Mouse (Mus musculus) brown adipose tissue, adult 24 weeks (tissue): ENCODE measurements around the gene Emc6. TPM values are rescaled to one million over a fixed set of nuclear protein-coding genes. Genes with fewer than 3 reads are reported as not detected.
A peak's percentile ranks its signal among the peaks of the same experiment; 100 is the strongest.

ENCODE experiments used
- H3K27ac ChIP-seq: fragments of 200-500 bp; replicated peaks from 2 replicates; pipeline ENCODE4 v1.5.1; 2012; ENCODE audit warnings: low read depth, mild to moderate bottlenecking, low read length
- H3K4me1 ChIP-seq: fragments of 200-500 bp; 2 replicates; pipeline ENCODE4 v1.6.1; 2012; ENCODE audit warnings: low read length, mixed read lengths; ENCODE audit not compliant: control insufficient read depth, insufficient read depth, insufficient read length
- H3K4me3 ChIP-seq: fragments of 200-500 bp; 2 replicates; pipeline ENCODE4 v1.5.1; 2012; ENCODE audit warnings: low read depth, mild to moderate bottlenecking, low read length, moderate library complexity; ENCODE audit not compliant: insufficient read depth
- polyA plus RNA-seq: library from polyadenylated mRNA; stranded (reverse); fragments of >200 nt; gene quantifications from 2 replicates; pipeline ENCODE4 v1.2.4, GENCODE M21; 2012; ENCODE audit not compliant: missing spikeins, insufficient read depth, insufficient read length

Gene Emc6
- polyA plus RNA-seq, 1 experiment, result 183 TPM

GRCm38 (mm10) chr11:73198190-73198589 is 21.4 kb upstream of the Emc6 start:
- H3K4me3 ChIP-seq, result peak overlapping the region; percentile 88
- no peak overlapping the region for H3K27ac ChIP-seq
- H3K4me1 ChIP-seq, result peaks cover 5% of the 10 kb centered on the region; the same call in 1 of the 2 replicates

GRCm38 (mm10) chr11:73194444-73194843 is 17.6 kb upstream of the Emc6 start:
- H3K4me1 ChIP-seq, result no peaks in the 10 kb centered on the region
- no peak overlapping the region for H3K27ac ChIP-seq
- no peak overlapping the region for H3K4me3 ChIP-seq

DNA sequence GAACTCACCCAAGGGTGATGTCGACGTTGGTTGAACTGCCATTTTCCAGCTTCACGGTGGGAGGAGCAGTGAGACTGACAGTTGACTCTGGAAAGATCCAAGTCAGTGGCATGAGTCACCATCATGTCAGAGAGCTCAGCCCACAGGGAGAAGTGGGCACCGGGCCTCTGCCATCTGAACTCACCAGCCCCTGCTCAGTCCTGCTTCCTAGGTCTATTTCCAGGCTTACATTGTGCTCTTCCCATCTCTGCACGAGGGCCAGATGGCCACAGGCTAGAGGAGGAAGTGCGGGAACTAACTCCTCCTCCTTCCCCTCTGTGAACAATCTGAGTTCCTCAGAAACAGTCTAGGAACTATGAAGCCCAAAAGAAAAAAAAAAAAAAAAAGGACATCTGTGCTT is 16.2 kb upstream of the Emc6 start:
- no peak overlapping the region for H3K4me3 ChIP-seq
- H3K4me1 ChIP-seq, result no peaks in the 10 kb centered on the region
- H3K27ac ChIP-seq, result no peak overlapping the region

GRCm38 (mm10) chr11:73187231-73187630 is 10.4 kb upstream of the Emc6 start:
- Histone ChIP-seq H3K4me3 (no peak overlapping the region), H3K27ac (no peak overlapping the region), H3K4me1 (no peaks in the 10 kb centered on the region)

- no peaks in the 10 kb centered on the region for H3K4me1 ChIP-seq
- H3K27ac ChIP-seq, result no peak overlapping the region
- H3K4me3 ChIP-seq, result no peak overlapping the region
Measured at GRCm38 (mm10) chr11:73185872-73186615, 9.2 kb upstream of the Emc6 start.

DNA sequence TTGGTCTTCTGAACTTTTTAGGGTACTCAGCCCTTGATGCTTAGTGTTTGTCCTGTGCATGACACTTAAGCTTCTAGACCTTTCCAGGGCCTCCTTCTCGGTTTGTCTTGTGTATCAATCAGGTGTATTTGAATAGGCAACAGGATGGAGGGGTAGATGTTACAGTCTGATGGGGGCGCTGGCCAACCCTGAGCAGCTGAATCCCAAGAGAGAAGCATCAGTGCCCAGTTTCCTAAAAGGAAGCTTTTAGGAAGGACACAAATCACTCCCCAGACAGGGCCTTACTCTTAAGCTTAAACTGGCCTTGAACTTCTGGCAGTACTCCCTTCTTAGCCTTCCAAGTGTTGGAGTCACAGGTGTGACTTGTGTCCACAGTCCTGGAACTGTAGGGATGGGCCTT is 1.1 kb upstream of the Emc6 start:
- Histone ChIP-seq H3K4me3 (peak overlapping the region; percentile 85), H3K27ac (peak overlapping the region; percentile 96), H3K4me1 (peaks cover 8% of the 10 kb centered on the region)

- H3K4me1 ChIP-seq, result peaks cover 11% of the 10 kb centered on the region
- H3K4me3 ChIP-seq, result peak overlapping the region; percentile 85
- H3K27ac ChIP-seq, result peak overlapping the region; percentile 96
Measured at GRCm38 (mm10) chr11:73177509-73177875, 655 bp upstream of the Emc6 start.

DNA sequence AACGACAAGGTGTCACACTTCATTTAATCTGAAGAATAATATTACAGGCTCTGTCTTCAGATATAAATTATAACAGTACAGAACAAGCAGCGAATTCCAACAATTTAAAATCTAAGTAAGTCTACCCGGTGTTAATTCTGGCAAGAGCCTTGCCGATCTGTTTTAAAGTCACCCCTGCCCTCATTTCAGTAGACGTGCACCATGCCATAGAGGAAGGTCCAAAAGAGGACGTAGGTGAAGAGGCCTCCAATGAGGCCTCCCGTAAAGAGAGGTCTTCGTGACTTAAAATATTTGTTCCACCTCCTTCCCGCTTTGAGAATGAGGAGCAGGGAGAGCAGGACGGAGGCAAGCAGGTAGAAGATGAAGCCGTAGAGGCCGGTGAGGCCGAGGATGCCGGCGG is 651 bp downstream of the Emc6 start:
- Histone ChIP-seq H3K4me1 (peaks cover 23% of the 10 kb centered on the region), H3K4me3 (peak overlapping the region; percentile 99), H3K27ac (peak overlapping the region; percentile 97)

DNA sequence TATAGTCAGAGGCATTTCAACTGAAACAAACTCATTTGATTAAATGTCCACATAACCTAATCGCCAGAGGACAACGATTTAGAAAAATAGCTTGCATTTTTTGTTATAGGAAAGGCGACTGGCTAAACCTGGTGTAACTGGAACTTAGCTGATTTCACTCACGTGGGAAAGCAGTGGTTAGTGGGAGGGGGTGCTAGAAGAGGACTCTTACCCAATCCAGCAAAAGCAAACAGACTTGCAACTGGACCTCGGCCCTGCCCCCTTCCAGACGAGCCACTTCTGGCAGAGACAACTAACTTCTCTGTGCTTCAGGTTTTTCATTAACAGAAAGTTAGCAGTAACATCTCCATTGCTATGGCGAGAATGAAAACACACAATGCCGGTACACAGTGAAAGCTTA is 1.2 kb downstream of the Emc6 start:
- Histone ChIP-seq H3K27ac (peak overlapping the region; percentile 97), H3K4me3 (peak overlapping the region; percentile 99), H3K4me1 (peaks cover 24% of the 10 kb centered on the region)

GRCm38 (mm10) chr11:73172186-73172585 is 4.7 kb downstream of the Emc6 start:
- Histone ChIP-seq H3K4me3 (no peak overlapping the region), H3K4me1 (peaks cover 17% of the 10 kb centered on the region), H3K27ac (peak overlapping the region; percentile 68)

DNA sequence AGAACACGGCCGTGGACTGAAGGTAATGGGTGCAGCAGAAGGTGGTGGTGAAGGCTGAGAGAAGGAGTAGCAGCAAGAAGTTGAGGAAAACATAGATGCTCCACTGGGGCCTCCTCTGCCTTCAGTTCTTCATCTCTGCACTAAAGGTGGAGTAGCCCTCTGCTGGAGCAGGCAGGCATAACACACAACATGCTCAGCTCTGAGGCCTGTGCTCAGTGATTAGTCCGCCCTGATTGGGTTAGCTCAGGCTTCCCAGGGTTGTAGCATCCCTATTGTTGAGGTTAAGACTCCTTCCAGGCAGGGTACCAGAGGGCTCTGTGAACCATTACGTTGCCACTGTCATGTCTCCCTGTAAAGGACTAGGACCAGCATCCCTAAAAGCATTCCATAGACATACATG is 7.6 kb downstream of the Emc6 start:
- Histone ChIP-seq H3K4me3 (no peak overlapping the region), H3K27ac (no peak overlapping the region), H3K4me1 (peaks cover 17% of the 10 kb centered on the region)

DNA sequence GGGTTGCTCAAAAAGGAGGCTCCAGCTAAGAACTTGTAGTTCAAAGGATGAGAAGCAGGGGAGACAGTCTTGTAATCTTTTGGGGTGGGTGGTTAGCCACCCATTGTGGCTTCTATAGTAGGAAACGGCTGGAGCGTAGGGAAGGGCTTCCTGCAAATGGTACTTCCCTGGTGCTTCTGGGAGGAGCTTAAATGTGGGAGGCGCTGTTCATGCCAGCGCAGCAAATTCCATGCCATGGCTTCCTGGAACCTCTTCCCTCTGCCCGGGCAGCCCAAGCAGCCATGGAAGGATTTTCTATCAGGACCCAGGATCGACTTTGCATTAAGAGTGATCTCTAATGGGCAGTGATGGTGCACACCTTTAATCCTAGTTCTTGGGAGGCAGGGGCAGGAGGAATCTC is 8.3 kb downstream of the Emc6 start:
- no peak overlapping the region for H3K4me3 ChIP-seq
- peaks cover 17% of the 10 kb centered on the region for H3K4me1 ChIP-seq
- no peak overlapping the region for H3K27ac ChIP-seq

- Histone ChIP-seq H3K4me3 (no peak overlapping the region), H3K4me1 (peaks cover 17% of the 10 kb centered on the region), H3K27ac (no peak overlapping the region)
Measured at GRCm38 (mm10) chr11:73168071-73168470, 8.8 kb downstream of the Emc6 start.

- Histone ChIP-seq H3K27ac (no peak overlapping the region; the same call in 1 of the 2 replicates), H3K4me3 (no peak overlapping the region), H3K4me1 (no peaks in the 10 kb centered on the region)
Measured at GRCm38 (mm10) chr11:73162284-73162683, 14.6 kb downstream of the Emc6 start.

- Histone ChIP-seq H3K4me3 (peak overlapping the region; percentile 65), H3K27ac (peak overlapping the region; percentile 81), H3K4me1 (no peaks in the 10 kb centered on the region)
Measured at GRCm38 (mm10) chr11:73161616-73162015, 15.2 kb downstream of the Emc6 start.

GRCm38 (mm10) chr11:73160811-73161200 is 16.0 kb downstream of the Emc6 start:
- H3K4me1 ChIP-seq, result no peaks in the 10 kb centered on the region
- H3K27ac ChIP-seq, result peak overlapping the region; percentile 89
- peak overlapping the region; percentile 65 for H3K4me3 ChIP-seq
